Mouse (Mus musculus) liver, postnatal 0 days (tissue): Measurements from ENCODE around the gene Polr1a. TPM values are rescaled to one million over a fixed set of nuclear protein-coding genes. Genes with fewer than 3 reads are reported as not detected.

Source experiments
- ATAC-seq: fragments of 200-750 bp; cut with Nextera tagmentation; 2 replicates; pipeline ENCODE4 v1.8.0; 2017; ENCODE audit warnings: mild to moderate bottlenecking, moderate library complexity
- DNase-seq: peaks from one replicate; pipeline ENCODE4 v3.0.0-alpha.2; 2016
- H3K27ac ChIP-seq: fragments of 300-500 bp; sonication (generic); 2 replicates; pipeline ENCODE4 v1.5.1; 2014; ENCODE audit warnings: antibody characterized with exemption, moderate library complexity, mild to moderate bottlenecking, low read depth
- H3K27me3 ChIP-seq: fragments of 300-500 bp; sonication (generic); 2 replicates; pipeline ENCODE4 v1.6.1; 2014; ENCODE audit warnings: low read length, control low read depth, mixed read lengths; ENCODE audit not compliant: insufficient read depth
- H3K36me3 ChIP-seq: fragments of 300-500 bp; sonication (generic); replicated peaks from 2 replicates; pipeline ENCODE4 v1.6.1; 2014; ENCODE audit warnings: mild to moderate bottlenecking, control low read depth, low read length, moderate library complexity, mixed read lengths; ENCODE audit not compliant: insufficient read depth
- H3K4me1 ChIP-seq: fragments of 300-500 bp; sonication (generic); 2 replicates; pipeline ENCODE4 v1.6.1; 2014; ENCODE audit warnings: antibody characterized with exemption, mild to moderate bottlenecking, control low read depth; ENCODE audit not compliant: insufficient read depth
- H3K4me2 ChIP-seq: fragments of 300-500 bp; sonication (generic); 2 replicates; pipeline ENCODE4 v1.6.1; 2014; ENCODE audit warnings: low read depth, mild to moderate bottlenecking, low read length, moderate library complexity, mixed read lengths
- H3K4me3 ChIP-seq: fragments of 300-500 bp; sonication (generic); 2 replicates; pipeline ENCODE4 v1.5.1; 2014; ENCODE audit warnings: low read depth, low read length
- H3K9ac ChIP-seq: fragments of 300-500 bp; sonication (generic); replicated peaks from 2 replicates; pipeline ENCODE4 v1.6.1; 2014; ENCODE audit warnings: mild to moderate bottlenecking, moderate library complexity
- H3K9me3 ChIP-seq: fragments of 300-500 bp; sonication (generic); 2 replicates; pipeline ENCODE4 v1.6.1; 2016; ENCODE audit warnings: mild to moderate bottlenecking, control low read depth, low read length, mixed read lengths
- CTCF ChIP-seq: sonication (generic); IDR thresholded peaks from 2 replicates; pipeline ENCODE4 v1.5.1; 2016; ENCODE audit warnings: antibody characterized with exemption, low read depth
- EP300 ChIP-seq: IDR thresholded peaks from 2 replicates; pipeline ENCODE4 v1.6.1; 2016; ENCODE audit warnings: antibody characterized with exemption, low read depth, mild to moderate bottlenecking
- WGBS: fragments of 180-500 bp; shearing (Covaris S2); extraction: QIAGEN DNeasy Blood & Tissue Kit; methylation state at CpG from one replicate; pipeline ENCODE4 v1.1.7; 2014; ENCODE audit not compliant: insufficient replicate concordance; 5-methylcytosine and 5-hydroxymethylcytosine counted together
- polyA plus RNA-seq: library from polyadenylated mRNA; unstranded; fragments of >200 nt; fragmentation: Nextera tagmentation; extraction: Ambion mirVana; gene quantifications from 2 replicates; pipeline ENCODE4 v1.2.1, GENCODE M21; 2015

Polr1a gene
- polyA plus RNA-seq, 1 experiment from 2014 or later, result 10.0 TPM

DNA sequence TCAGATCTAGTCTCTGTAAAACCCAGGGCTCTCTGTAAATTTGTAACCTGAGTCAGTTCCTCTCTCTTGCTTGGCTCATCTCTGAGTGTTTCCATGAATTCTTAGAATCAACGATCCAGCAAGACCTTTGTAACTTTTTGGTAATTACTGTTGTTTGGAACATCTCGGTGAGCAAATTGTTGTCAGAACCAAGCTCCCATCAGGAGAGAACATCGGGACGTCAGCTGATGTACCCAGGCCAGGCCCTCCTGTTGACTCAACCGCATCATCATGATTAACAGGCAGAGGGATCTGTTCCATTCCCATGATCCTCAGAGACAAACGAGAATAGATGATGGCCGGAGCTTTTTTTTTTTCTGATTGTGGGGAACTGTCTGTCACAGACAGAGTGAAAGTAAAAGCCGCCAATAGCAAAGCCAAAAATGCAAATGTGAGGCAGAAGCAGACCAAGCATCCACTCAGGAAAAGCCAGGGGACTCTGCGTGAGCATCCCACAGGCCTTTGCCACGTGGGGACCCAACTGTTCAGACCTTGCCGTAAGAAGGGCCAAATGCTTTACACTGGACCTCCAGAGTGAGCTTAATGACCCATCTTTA lies 91.2 kb downstream of the Polr1a start:
- DNase-seq, result no peak
- H3K36me3 ChIP-seq, result no peaks in the 10 kb centered on the region
- H3K4me1 ChIP-seq, result no peaks in the 10 kb centered on the region
- no peak for TF ChIP-seq CTCF
- 0 out of 2 replicates have a peak, but pooled peaks have one; percentile 27 for TF ChIP-seq EP300
- peak; percentile 80 for ATAC-seq
- H3K9me3 ChIP-seq, result no peaks in the 10 kb centered on the region
- no peak overlapping the region for H3K4me3 ChIP-seq
- WGBS, result 75% methylated on average over 11 of the region's 11 CpGs
- no peak overlapping the region for H3K9ac ChIP-seq
- H3K27ac ChIP-seq, result no peak overlapping the region
- no peaks in the 10 kb centered on the region for H3K27me3 ChIP-seq
- H3K4me2 ChIP-seq, result no peak overlapping the region

DNA sequence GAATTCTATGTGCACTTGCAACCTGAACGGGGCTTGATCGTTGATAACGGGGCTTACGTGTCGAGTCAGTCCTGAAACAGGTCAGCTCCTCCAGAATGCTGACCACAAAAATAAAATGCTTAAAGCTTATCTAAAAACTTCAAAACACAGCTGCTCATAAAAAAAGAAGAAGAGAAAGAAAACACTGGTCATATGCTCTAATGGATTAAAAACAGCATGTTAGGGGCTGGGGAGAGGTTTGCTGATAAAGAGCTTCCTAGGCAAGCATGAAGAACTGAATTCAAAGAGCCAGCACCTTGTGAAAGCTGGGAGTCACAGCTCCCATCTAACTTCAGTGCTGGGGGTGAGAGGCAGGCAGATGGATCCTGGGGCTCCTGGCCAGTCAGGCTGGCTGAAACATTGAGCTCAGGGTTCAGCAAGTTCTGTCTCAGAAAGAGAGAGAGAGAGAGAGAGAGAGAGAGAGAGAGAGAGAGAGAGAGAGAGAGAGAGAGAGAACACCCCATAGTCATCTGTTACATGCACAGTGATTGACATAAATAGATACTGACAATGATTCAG lies 92.4 kb downstream of the Polr1a start:
- H3K9me3 ChIP-seq, result no peaks in the 10 kb centered on the region
- H3K27ac ChIP-seq, result no peak overlapping the region
- no peaks in the 10 kb centered on the region for H3K4me1 ChIP-seq
- WGBS, result 47% methylated on average over 5 of the region's 5 CpGs
- H3K4me3 ChIP-seq, result no peak overlapping the region
- H3K4me2 ChIP-seq, result no peak overlapping the region
- no peak overlapping the region for H3K9ac ChIP-seq
- no peak for TF ChIP-seq EP300
- no peak for TF ChIP-seq CTCF
- H3K27me3 ChIP-seq, result no peaks in the 10 kb centered on the region
- ATAC-seq (no peak), DNase-seq (no peak)
- H3K36me3 ChIP-seq, result no peaks in the 10 kb centered on the region

DNA sequence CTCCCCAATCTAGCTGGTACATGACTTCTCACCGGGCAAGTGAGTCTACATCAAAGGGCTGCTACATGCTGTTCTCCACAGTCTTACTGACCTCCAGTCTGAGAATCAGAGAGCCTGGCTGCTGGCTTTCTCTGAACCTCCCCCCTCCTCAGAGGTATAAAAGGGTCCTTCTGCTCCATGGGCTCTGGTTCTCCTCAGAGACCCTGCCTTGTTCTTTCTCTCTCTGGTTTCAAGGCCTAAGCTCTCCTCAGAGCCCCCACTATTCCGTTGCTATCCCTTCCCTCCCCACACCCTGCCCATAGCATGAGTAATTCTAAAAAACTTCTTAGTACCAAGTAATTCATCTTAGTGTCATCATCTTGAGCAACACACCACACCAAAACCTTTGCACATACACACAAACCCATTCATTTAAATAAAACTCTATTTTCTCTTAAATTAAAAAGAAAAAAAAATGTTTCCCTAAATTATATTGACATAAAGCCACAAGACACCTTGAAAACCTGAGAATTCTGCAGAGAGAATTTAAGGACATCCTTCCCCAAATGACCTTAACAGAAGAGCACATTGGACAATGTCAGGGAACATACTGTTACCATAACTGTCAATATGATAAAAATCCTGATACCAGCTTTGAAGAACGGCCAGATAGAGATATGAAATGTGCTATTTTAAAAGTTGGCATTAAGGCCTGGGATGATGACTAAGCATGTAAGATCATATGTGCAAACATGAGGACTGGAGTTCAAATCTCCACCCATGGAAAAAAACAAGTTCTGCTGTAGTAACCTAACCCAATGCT lies 98.8 kb downstream of the Polr1a start:
- H3K27me3 ChIP-seq, result no peaks in the 10 kb centered on the region
- 67% methylated on average over 3 of the region's 3 CpGs for WGBS
- ATAC-seq (no peak), DNase-seq (no peak)
- no peaks in the 10 kb centered on the region for H3K9me3 ChIP-seq
- TF ChIP-seq CTCF, result no peak
- TF ChIP-seq EP300, result no peak
- H3K4me1 ChIP-seq, result no peaks in the 10 kb centered on the region
- H3K36me3 ChIP-seq, result no peaks in the 10 kb centered on the region
- no peak overlapping the region for H3K4me2 ChIP-seq
- H3K4me3 ChIP-seq, result no peak overlapping the region
- no peak overlapping the region for H3K27ac ChIP-seq
- no peak overlapping the region for H3K9ac ChIP-seq

DNA sequence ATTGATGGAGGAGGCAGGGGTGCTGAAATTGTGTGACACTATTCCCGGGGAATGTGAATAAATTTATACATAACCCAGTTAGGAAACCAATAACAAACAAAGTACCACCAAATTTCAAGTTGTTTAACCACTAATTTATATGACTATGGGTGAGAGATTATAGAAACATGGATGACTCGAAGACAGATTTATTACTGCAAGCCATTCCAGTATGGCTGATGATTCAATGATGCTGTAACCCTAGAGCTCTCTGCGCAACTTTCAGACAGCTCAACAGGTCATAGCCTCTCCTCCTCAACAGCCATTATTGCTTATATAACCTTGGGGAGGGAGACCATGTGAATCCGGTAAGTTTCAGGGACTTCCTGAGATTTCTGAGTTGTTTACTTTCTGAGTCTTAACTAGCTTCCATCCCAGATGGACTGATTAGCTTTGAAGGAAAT lies 99.4 kb downstream of the Polr1a start:
- H3K36me3 ChIP-seq, result no peaks in the 10 kb centered on the region
- TF ChIP-seq EP300, result no peak
- TF ChIP-seq CTCF, result no peak
- ATAC-seq (no peak), DNase-seq (no peak)
- H3K4me1 ChIP-seq, result no peaks in the 10 kb centered on the region
- H3K9ac ChIP-seq, result no peak overlapping the region
- no peak overlapping the region for H3K4me3 ChIP-seq
- no peaks in the 10 kb centered on the region for H3K27me3 ChIP-seq
- H3K4me2 ChIP-seq, result no peak overlapping the region
- H3K27ac ChIP-seq, result no peak overlapping the region
- H3K9me3 ChIP-seq, result no peaks in the 10 kb centered on the region
- 82% methylated on average over 4 of the region's 4 CpGs for WGBS

DNA sequence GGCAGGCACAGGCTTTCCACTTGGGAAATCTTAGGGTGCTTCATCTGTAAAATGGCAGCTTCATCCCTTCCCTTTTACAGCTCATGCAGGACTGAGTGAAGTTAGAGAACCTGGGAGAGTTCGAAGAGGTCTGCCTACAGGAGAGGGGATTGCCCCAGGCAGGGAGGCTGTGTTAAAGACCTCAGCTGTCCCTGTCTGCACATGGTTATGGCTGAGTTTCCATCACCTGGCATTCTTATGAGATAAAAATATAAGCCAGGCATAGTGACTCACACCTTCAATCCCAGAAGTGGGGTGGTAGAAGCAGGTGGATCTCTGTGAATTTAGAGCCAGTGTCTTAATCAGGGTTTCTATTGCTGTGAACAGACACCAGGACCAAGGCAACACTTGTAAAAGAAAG lies 100.6 kb downstream of the Polr1a start:
- WGBS, result 69% methylated on average over 1 of the region's 1 CpGs
- Histone ChIP-seq H3K4me1 (no peaks in the 10 kb centered on the region), H3K36me3 (no peaks in the 10 kb centered on the region), H3K9ac (no peak overlapping the region), H3K27ac (no peak overlapping the region), H3K4me3 (no peak overlapping the region), H3K27me3 (no peaks in the 10 kb centered on the region), H3K4me2 (no peak overlapping the region), H3K9me3 (no peaks in the 10 kb centered on the region)
- TF ChIP-seq CTCF, result no peak
- TF ChIP-seq EP300, result no peak
- DNase-seq (no peak), ATAC-seq (no peak)

DNA sequence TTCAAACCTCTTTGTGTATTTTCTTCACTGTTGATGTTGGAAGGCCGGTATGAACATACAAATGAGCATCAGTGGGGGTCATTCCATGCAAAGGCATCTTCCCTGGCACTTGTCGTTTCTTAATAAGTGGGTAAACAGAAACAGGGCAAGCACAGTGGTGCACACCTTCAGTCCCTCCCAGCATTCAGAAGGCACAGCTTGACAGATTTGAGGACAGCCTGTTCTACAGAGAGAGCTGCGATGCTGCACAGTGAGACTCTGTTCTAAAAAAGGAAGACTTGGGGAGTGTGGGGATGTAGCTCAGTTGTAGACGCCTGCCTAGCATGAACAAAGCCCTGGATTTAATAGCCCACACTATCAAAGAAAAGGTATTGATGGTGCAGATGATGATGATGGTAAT lies 105.2 kb downstream of the Polr1a start:
- DNase-seq (no peak), ATAC-seq (no peak)
- Histone ChIP-seq H3K9ac (no peak overlapping the region), H3K27me3 (no peaks in the 10 kb centered on the region), H3K27ac (no peak overlapping the region), H3K9me3 (no peaks in the 10 kb centered on the region), H3K4me2 (no peak overlapping the region), H3K4me3 (no peak overlapping the region), H3K4me1 (no peaks in the 10 kb centered on the region), H3K36me3 (no peaks in the 10 kb centered on the region)
- WGBS, result 68% methylated on average over 4 of the region's 4 CpGs
- TF ChIP-seq CTCF (no peak), EP300 (no peak)
